Mouse (Mus musculus): ENCODE measurements around the gene Fbp1.

- TF ChIP-seq CTCF (IDR thresholded peaks at IDR 0.05; ENCODE audit: extremely low read depth, insufficient read depth, low read length) (no peak), POLR2A (IDR thresholded peaks at IDR 0.05; ENCODE audit: extremely low read depth, insufficient read depth, low read length) (no peak)
These were observed 55.8 kb downstream of the Fbp1 start for GRCm38 (mm10) chr13:62832239-62832638.
